ENCODE assay signal across 1 mouse cellular context in genomic region chr6:49269200-49269599, GRCm38 (mm10).
A peak's percentile ranks its signal among the peaks of the same experiment; 100 is the strongest.
TF ChIP-seq lines count a peak whose summit lies in the region.

No protein-coding gene starts in this region.

TF ChIP-seq in CH12.LX, 34 proteins besides CTCF, POLR2A, EP300 and RAD21 (continued from another document):
- TF ChIP-seq HCFC1 (IDR thresholded peaks at IDR 0.05; ENCODE audit: low read depth, low read length) (no peak), TBP (conservative IDR thresholded peaks at IDR 0.05; ENCODE audit: low read depth, low read length) (no peak), ZMIZ1 (IDR thresholded peaks at IDR 0.05; ENCODE audit: low read depth, low read length) (no peak), RCOR1 (conservative IDR thresholded peaks at IDR 0.05; ENCODE audit: low read depth, low read length) (no peak), E2F4 (IDR thresholded peaks at IDR 0.05; ENCODE audit: insufficient replicate concordance, low read depth, low read length) (no peak), ZC3H11A (IDR thresholded peaks at IDR 0.05; ENCODE audit: low read depth, low read length) (peak; percentile 73), PAX5 (IDR thresholded peaks at IDR 0.05; ENCODE audit: low read length) (no peak), UBTF (IDR thresholded peaks at IDR 0.05; ENCODE audit: low read depth, low read length) (no peak), SMC3 (IDR thresholded peaks at IDR 0.05; ENCODE audit: low read depth, low read length) (peak; percentile 93), CHD2 (IDR thresholded peaks at IDR 0.05; ENCODE audit: low read length) (no peak; the same call in 1 of the 2 replicates), MAX (IDR thresholded peaks at IDR 0.05; ENCODE audit: low read length) (no peak), BHLHE40 (IDR thresholded peaks at IDR 0.05; ENCODE audit: low read depth, low read length) (peak; percentile 27; the same call in 1 of the 2 replicates), MYC (IDR thresholded peaks at IDR 0.05; ENCODE audit: low read depth, low read length) (no peak), JUND (conservative IDR thresholded peaks at IDR 0.05; ENCODE audit: low read depth, low read length) (no peak), ETS1 (conservative IDR thresholded peaks at IDR 0.05; ENCODE audit: low read depth, low read length) (no peak), SIN3A (IDR thresholded peaks at IDR 0.05; ENCODE audit: low read length) (peak; percentile 54; the same call in 1 of the 2 replicates), MEF2A (IDR thresholded peaks at IDR 0.05; ENCODE audit: borderline replicate concordance, low read depth, low read length) (no peak), NRF1 (IDR thresholded peaks at IDR 0.05; ENCODE audit: low read depth, low read length) (no peak), GABPA (IDR thresholded peaks at IDR 0.05; ENCODE audit: insufficient replicate concordance, low read depth, low read length) (no peak), MXI1 (IDR thresholded peaks at IDR 0.05; ENCODE audit: low read depth, low read length) (no peak), ELF1 (IDR thresholded peaks at IDR 0.05; ENCODE audit: low read depth, low read length) (no peak), ZKSCAN1 (IDR thresholded peaks at IDR 0.05; ENCODE audit: borderline replicate concordance, low read depth, low read length) (no peak), POLR2AphosphoS2 (IDR thresholded peaks at IDR 0.05; ENCODE audit: low read depth, low read length) (no peak), USF2 (conservative IDR thresholded peaks at IDR 0.05; ENCODE audit: low read depth, low read length) (no peak), MAFK (IDR thresholded peaks at IDR 0.05; ENCODE audit: insufficient replicate concordance, low read length) (no peak), CHD1 (IDR thresholded peaks at IDR 0.05; ENCODE audit: low read depth, low read length) (no peak)
